Mouse (Mus musculus) cerebellum, adult 2 months (tissue): ENCODE measurements at regions not wholly inside any gene's neighbourhood (a gene's known extent, or its start where the extent isn't known, plus 50 kb on each side); places are given as distances from the start of the nearest gene placed in this dataset.

Experiments used
- CTCF ChIP-seq: fragments of 200-500 bp; IDR thresholded peaks from 2 replicates; pipeline ENCODE4 v1.5.1; 2011; ENCODE audit warnings: low read depth, mild to moderate bottlenecking, control low read depth, low read length, moderate library complexity, borderline replicate concordance; ENCODE audit not compliant: insufficient read depth
- POLR2A ChIP-seq: fragments of 200-500 bp; IDR thresholded peaks from 2 replicates; pipeline ENCODE4 v1.6.1; 2011; ENCODE audit warnings: low read length, control low read depth, borderline replicate concordance; ENCODE audit not compliant: insufficient read depth

GRCm38 (mm10) chr14:76731096-76731986 is 174.7 kb upstream of the Serp2 start:
- TF ChIP-seq CTCF (no peak), POLR2A (no peak)
